Mouse (Mus musculus) 416B (cell line): Measurements from ENCODE around the gene Tlcd1.
A peak's percentile ranks its signal among the peaks of the same experiment; 100 is the strongest.
"Not testable (repeated sequence)": the region's sequence is repeated elsewhere in the genome, so short reads cannot be mapped to it uniquely, and the experiment has no call there.

Experiments used
- DNase-seq: peaks from one replicate; pipeline ENCODE4 v3.0.0; 2011; ENCODE audit warnings: low read depth

Tlcd1 gene

GRCm38 (mm10) chr11:78177903-78178858 lies 1.7 kb downstream of the Tlcd1 start:
- DNase-seq = peak; percentile 95

GRCm38 (mm10) chr11:78178859-78179437 lies 2.4 kb downstream of the Tlcd1 start:
- peak; percentile 89 for DNase-seq

- peak; percentile 58 for DNase-seq
Observed at GRCm38 (mm10) chr11:78179438-78179999, 3.0 kb downstream of the Tlcd1 start.

GRCm38 (mm10) chr11:78180081-78180761 lies 3.7 kb downstream of the Tlcd1 start:
- DNase-seq = peak; percentile 57

GRCm38 (mm10) chr11:78181830-78182357 lies 5.4 kb downstream of the Tlcd1 start:
- DNase-seq = peak; percentile 53

- DNase-seq = peak; percentile 34
Observed at GRCm38 (mm10) chr11:78182450-78182849, 5.9 kb downstream of the Tlcd1 start.

- DNase-seq = peak; percentile 99
Observed at GRCm38 (mm10) chr11:78182961-78183844, 6.7 kb downstream of the Tlcd1 start, which contains the start of gene Rpl23a. TSS of gene Rpl23a (minus strand) at chr11:78183584.

- DNase-seq = no peak
Observed at GRCm38 (mm10) chr11:78183884-78184514, 7.5 kb downstream of the Tlcd1 start.

GRCm38 (mm10) chr11:78184702-78185101 lies 8.2 kb downstream of the Tlcd1 start:
- DNase-seq = not testable (repeated sequence)

- DNase-seq = no peak
Observed at GRCm38 (mm10) chr11:78188331-78189233, 12.1 kb downstream of the Tlcd1 start, which contains the start of gene Rab34. TSS of gene Rab34 (plus strand) at chr11:78188430.

- DNase-seq = no peak
Observed at GRCm38 (mm10) chr11:78189234-78190040, 12.9 kb downstream of the Tlcd1 start.

GRCm38 (mm10) chr11:78190041-78190440 lies 13.5 kb downstream of the Tlcd1 start:
- DNase-seq = no peak

- DNase-seq = no peak
Observed at GRCm38 (mm10) chr11:78193113-78193512, 16.6 kb downstream of the Tlcd1 start, which contains the start of gene Proca1. TSS of gene Proca1 (plus strand) at chr11:78193392.

GRCm38 (mm10) chr11:78194411-78195100 lies 18.0 kb downstream of the Tlcd1 start:
- no peak for DNase-seq

GRCm38 (mm10) chr11:78195101-78195863 lies 18.8 kb downstream of the Tlcd1 start:
- no peak for DNase-seq

- DNase-seq = no peak
Observed at GRCm38 (mm10) chr11:78202372-78202771, 25.9 kb downstream of the Tlcd1 start.

- DNase-seq = no peak
Observed at GRCm38 (mm10) chr11:78204287-78204686, 27.8 kb downstream of the Tlcd1 start.
